Mouse (Mus musculus): ENCODE results near the gene Paqr4.

- TF ChIP-seq GATA1 (IDR thresholded peaks at IDR 0.05; ENCODE audit: low read length): no peak
- TF ChIP-seq TAL1 (IDR thresholded peaks at IDR 0.05; ENCODE audit: low read length): no peak
These were observed 6.1 kb upstream of the Paqr4 start for GRCm38 (mm10) chr17:23746767-23747166.
